Mouse (Mus musculus) forebrain, postnatal 0 days (tissue): ENCODE measurements around the gene 4933402J07Rik. TPM values are rescaled to one million over a fixed set of nuclear protein-coding genes. Genes with fewer than 3 reads are reported as not detected.

Source experiments
- ATAC-seq: fragments of 200-750 bp; cut with Nextera tagmentation; 2 replicates; pipeline ENCODE4 v1.8.0; 2017; ENCODE audit warnings: mild to moderate bottlenecking, moderate library complexity
- DNase-seq: peaks from one replicate; pipeline ENCODE4 v3.0.0-alpha.2; 2015
- H3K27ac ChIP-seq: fragments of 300-500 bp; sonication (generic); 2 replicates; pipeline ENCODE4 v1.5.1; 2014; ENCODE audit warnings: low read depth, mild to moderate bottlenecking, antibody characterized with exemption, low read length, moderate library complexity, mixed read lengths
- H3K27me3 ChIP-seq: fragments of 300-500 bp; sonication (generic); 2 replicates; pipeline ENCODE4 v1.6.1; 2014; ENCODE audit warnings: mild to moderate bottlenecking, low read length, mixed read lengths; ENCODE audit not compliant: insufficient read depth
- H3K36me3 ChIP-seq: fragments of 300-500 bp; sonication (generic); 2 replicates; pipeline ENCODE4 v1.6.1; 2014; ENCODE audit warnings: mild to moderate bottlenecking, moderate library complexity; ENCODE audit not compliant: insufficient read depth
- H3K4me1 ChIP-seq: fragments of 300-500 bp; sonication (generic); 2 replicates; pipeline ENCODE4 v1.6.1; 2014; ENCODE audit warnings: antibody characterized with exemption; ENCODE audit not compliant: insufficient read depth
- H3K4me2 ChIP-seq: fragments of 300-500 bp; sonication (generic); 2 replicates; pipeline ENCODE4 v1.6.1; 2014; ENCODE audit warnings: low read depth, mild to moderate bottlenecking, moderate library complexity
- H3K4me3 ChIP-seq: fragments of 300-500 bp; sonication (generic); 2 replicates; pipeline ENCODE4 v1.5.1; 2014; ENCODE audit warnings: low read depth, low read length, mixed read lengths
- H3K9ac ChIP-seq: fragments of 300-500 bp; sonication (generic); 2 replicates; pipeline ENCODE4 v1.6.1; 2014; ENCODE audit warnings: mild to moderate bottlenecking
- H3K9me3 ChIP-seq: fragments of 300-500 bp; sonication (generic); 2 replicates; pipeline ENCODE4 v1.6.1; 2016; ENCODE audit warnings: low read length
- CTCF ChIP-seq: sonication (generic); IDR thresholded peaks from 2 replicates; pipeline ENCODE4 v1.5.1; 2016; ENCODE audit warnings: antibody characterized with exemption, control low read depth, low read depth
- WGBS: fragments of 180-500 bp; shearing (Covaris S2); extraction: QIAGEN DNeasy Blood & Tissue Kit; methylation state at CpG from one replicate; pipeline ENCODE4 v1.1.7; 2014; 5-methylcytosine and 5-hydroxymethylcytosine counted together
- polyA plus RNA-seq: library from polyadenylated mRNA; unstranded; fragments of >200 nt; fragmentation: Nextera tagmentation; extraction: Ambion mirVana; gene quantifications from 2 replicates; pipeline ENCODE4 v1.2.1, GENCODE M21; 2015
- total RNA-seq: library from RNA; depleted of rRNA; stranded (reverse); fragments of >200 nt; gene quantifications from 2 replicates; pipeline ENCODE4 v1.2.3, GENCODE M21; 2014; rRNA removed

Gene 4933402J07Rik
- total and polyA plus RNA-seq, 2 experiments from 2014 or later: not detected

DNA sequence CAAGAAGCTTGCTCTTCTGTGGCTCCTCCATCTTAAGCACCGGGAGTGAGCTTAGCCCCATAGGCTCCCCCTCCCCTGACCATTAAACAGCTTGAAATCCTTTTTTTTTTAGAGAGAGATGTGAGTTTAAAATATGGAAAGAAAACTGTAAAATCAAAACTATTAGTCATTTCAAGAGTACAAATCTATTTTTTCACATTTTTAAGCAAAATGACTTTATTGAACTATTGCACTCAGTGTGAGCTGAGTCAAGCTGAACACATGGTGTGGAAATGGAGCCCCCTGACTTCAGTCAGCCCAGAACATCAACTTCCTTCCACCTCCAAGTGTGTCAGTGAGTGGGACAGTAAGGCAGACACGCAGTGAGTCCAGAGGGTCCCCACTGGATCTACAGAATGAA is 55.9 kb downstream of the 4933402J07Rik start:
- WGBS: 72% methylated on average over 2 of the region's 2 CpGs
- H3K27ac ChIP-seq: no peak overlapping the region
- H3K4me2 ChIP-seq: no peak overlapping the region
- H3K9ac ChIP-seq: no peak overlapping the region
- H3K4me1 ChIP-seq: no peaks in the 10 kb centered on the region
- TF ChIP-seq CTCF: no peak
- no peaks in the 10 kb centered on the region for H3K9me3 ChIP-seq
- DNase-seq (no peak), ATAC-seq (no peak)
- no peaks in the 10 kb centered on the region for H3K27me3 ChIP-seq
- no peak overlapping the region for H3K4me3 ChIP-seq
- no peaks in the 10 kb centered on the region for H3K36me3 ChIP-seq

DNA sequence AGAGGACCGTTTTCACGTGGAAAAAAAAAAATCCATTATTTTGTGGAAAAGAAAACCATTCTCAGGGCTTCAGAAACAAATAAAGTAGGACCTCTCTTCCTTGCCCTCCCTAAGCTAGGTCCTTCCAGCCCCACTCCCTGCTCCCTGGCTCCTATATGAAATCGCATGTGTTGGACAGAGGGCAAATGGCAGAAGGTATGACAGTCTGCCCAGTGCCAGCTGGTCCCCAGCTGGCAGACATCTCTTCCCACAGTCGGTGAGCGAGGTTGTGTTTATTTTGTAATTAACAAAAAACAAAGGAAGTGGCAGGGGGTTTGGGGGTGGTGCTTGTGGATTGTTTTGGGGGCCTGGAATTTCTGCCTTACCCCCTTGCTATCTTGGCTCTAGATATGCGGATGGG is 56.6 kb downstream of the 4933402J07Rik start:
- no peak overlapping the region for H3K27ac ChIP-seq
- no peak overlapping the region for H3K4me3 ChIP-seq
- H3K4me2 ChIP-seq: no peak overlapping the region
- H3K27me3 ChIP-seq: no peaks in the 10 kb centered on the region
- H3K9me3 ChIP-seq: no peaks in the 10 kb centered on the region
- no peaks in the 10 kb centered on the region for H3K4me1 ChIP-seq
- 54% methylated on average over 6 of the region's 6 CpGs for WGBS
- no peak for TF ChIP-seq CTCF
- no peaks in the 10 kb centered on the region for H3K36me3 ChIP-seq
- ATAC-seq (no peak), DNase-seq (no peak)
- H3K9ac ChIP-seq: no peak overlapping the region

DNA sequence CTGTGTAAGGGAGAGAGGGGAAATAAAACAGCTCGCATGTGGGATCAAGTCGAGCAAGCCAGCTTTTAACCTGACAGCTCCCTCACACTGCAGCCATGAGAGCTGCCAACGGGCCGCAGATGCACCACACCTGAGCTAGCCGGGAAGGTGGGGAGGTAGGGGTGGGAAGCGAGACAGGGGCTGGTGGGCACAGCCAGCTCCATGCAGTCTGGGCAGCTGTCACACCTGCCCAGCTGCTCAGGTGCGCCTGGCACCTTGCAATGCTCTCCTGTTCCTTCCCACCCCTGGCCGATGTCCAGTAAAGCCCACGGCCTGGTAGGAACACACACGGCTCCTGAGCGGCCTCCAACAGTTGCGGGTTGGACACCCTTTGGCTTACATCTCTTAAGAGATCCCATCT is 57.5 kb downstream of the 4933402J07Rik start:
- no peak for ATAC-seq
- Histone ChIP-seq H3K27me3 (no peaks in the 10 kb centered on the region), H3K4me3 (no peak overlapping the region), H3K36me3 (no peaks in the 10 kb centered on the region), H3K9me3 (no peaks in the 10 kb centered on the region), H3K9ac (no peak overlapping the region), H3K4me2 (no peak overlapping the region), H3K27ac (no peak overlapping the region), H3K4me1 (no peaks in the 10 kb centered on the region)
- WGBS: 81% methylated on average over 12 of the region's 12 CpGs
- no peak for DNase-seq
- TF ChIP-seq CTCF: no peak

DNA sequence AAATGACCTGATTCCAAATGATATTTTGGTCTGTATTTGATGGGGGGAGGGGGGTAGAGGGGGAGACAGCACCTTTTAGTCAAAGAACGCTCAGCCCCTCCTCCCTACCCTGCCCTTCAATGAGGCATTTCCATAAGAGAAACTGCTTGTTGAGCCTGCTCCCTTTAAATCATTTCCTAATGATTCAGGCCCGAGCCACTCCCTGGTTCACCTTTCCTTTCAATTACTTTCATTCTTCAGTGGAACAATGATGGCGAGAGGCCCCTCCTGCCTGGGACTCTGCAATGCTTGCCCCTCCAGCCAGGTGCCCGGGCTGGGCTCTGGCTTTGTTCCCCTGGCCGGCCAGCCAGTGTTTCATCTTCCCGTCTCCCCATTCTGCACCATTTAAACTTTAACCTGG is 66.0 kb downstream of the 4933402J07Rik start:
- no peak overlapping the region for H3K9ac ChIP-seq
- H3K4me2 ChIP-seq: no peak overlapping the region
- H3K27ac ChIP-seq: no peak overlapping the region
- no peaks in the 10 kb centered on the region for H3K4me1 ChIP-seq
- no peak overlapping the region for H3K4me3 ChIP-seq
- H3K9me3 ChIP-seq: no peaks in the 10 kb centered on the region
- no peaks in the 10 kb centered on the region for H3K36me3 ChIP-seq
- no peak for TF ChIP-seq CTCF
- ATAC-seq: no peak
- no peak for DNase-seq
- WGBS: 31% methylated on average over 6 of the region's 6 CpGs
- H3K27me3 ChIP-seq: no peaks in the 10 kb centered on the region

DNA sequence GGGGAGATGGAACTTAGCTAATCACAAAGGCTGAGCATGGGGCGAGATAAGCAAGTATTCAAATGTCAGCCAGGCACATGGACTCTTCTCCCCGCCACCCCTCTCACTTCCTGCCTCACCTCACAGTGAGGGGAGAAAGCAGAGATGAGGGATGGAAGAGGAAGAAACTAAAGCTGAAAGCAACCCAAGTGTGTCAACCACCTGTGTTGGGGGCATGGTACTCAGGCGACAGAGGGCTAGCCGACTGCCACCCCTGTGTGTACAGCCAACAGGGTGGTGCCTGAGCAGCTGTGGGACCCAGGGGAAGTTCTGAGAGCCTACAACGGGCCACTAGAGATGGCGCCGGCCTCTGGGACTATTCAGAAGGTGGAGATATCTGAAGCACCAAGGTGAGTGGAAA is 68.1 kb downstream of the 4933402J07Rik start:
- Histone ChIP-seq H3K36me3 (no peaks in the 10 kb centered on the region), H3K4me3 (no peak overlapping the region)
- no peak for DNase-seq

DNA sequence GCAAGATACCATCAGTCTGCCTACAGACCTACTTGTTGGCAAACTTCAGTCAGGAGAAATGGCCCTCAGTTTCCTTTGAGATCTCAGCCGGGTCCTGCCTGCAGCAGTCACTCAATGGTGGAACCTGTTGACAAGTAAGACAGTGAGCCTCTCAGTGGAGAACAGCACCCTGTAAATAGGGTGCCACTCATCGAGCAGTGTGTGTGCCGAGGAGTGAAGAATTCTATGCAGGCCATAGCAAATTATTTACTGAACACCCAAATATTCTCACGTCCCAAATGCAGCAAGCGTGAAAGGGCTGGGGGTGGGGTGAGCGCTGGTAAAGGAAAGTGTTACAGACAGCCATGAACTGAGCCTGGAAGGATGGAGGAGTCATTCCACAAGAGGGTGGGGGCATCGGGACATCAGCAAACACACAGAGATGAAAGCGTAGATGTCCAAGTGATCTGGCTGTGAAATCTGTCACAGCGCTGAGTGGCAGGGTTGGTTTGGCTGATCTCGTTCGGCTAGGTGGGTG is 72.6 kb downstream of the 4933402J07Rik start:
- H3K9ac ChIP-seq: no peak overlapping the region
- no peak overlapping the region for H3K27ac ChIP-seq
- WGBS: 77% methylated on average over 11 of the region's 11 CpGs
- no peaks in the 10 kb centered on the region for H3K9me3 ChIP-seq
- DNase-seq (no peak), ATAC-seq (no peak)
- H3K4me2 ChIP-seq: no peak overlapping the region
- no peak overlapping the region for H3K4me3 ChIP-seq
- H3K36me3 ChIP-seq: no peaks in the 10 kb centered on the region
- H3K4me1 ChIP-seq: no peaks in the 10 kb centered on the region
- H3K27me3 ChIP-seq: no peaks in the 10 kb centered on the region
- TF ChIP-seq CTCF: no peak

More for the DNA sequence above, 68.1 kb downstream of the 4933402J07Rik start:
- H3K9ac ChIP-seq: no peak overlapping the region
- WGBS: 91% methylated on average over 7 of the region's 7 CpGs
- ATAC-seq: no peak
- TF ChIP-seq CTCF: no peak
- H3K4me1 ChIP-seq: no peaks in the 10 kb centered on the region
- H3K9me3 ChIP-seq: no peaks in the 10 kb centered on the region
- H3K27me3 ChIP-seq: no peaks in the 10 kb centered on the region
- H3K27ac ChIP-seq: no peak overlapping the region
- H3K4me2 ChIP-seq: no peak overlapping the region

Other genes with a start within 250 kb of the 4933402J07Rik start
- gene Cbln1, start 91.2 kb upstream of the 4933402J07Rik start, total RNA-seq: 52.2 and 63.2 TPM in 2 replicates
- 10.4 and 14.7 TPM in 2 replicates for gene Cbln1, start 91.2 kb upstream of the 4933402J07Rik start, polyA plus RNA-seq